Mouse (Mus musculus): ENCODE data around the gene Nmur1.
A peak's percentile ranks its signal among the peaks of the same experiment; 100 is the strongest.

DNA sequence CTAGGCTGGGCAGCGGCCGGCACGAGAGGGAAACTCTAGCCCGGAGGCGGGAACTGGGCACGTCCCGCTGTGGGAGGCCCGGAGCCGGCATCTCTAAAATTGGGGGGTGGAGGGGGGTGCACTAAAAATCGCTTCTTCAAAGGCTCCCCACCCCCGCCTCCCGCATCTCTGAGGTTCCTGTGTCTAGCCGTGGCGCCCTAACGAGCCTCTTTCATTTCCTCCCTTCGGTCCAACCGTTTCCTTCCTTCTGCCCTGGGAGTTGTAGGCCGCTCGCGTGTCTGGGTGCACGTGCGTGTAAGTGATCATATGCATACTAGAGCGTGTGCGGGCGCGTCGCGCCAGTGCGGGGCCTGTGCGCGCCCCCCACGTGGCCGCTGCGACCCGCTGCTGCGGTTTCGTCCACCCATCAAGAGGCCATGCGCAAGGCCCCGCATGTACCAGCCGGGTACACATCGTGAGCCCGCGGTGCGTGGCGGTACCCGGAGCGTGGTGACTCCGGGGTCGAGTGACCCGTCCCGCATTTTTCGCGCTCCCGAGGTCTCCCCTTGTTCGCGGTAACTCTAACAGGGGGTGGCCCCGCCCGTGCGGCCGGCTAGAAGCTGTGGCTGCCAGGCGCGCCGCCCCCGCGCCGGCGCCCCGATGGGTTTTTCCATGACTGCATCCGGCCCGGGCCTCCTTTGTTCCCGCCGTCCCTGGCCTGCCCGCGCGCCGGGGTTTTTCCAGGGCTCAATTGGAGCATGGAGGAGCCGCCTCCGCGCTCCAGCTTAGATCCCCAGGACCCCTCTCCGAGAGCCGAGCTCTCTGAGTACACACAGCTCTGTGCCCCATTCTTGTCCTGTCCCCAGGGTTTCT is 16.2 kb upstream of the Nmur1 start:
- TF ChIP-seq CTCF (IDR thresholded peaks at IDR 0.05; ENCODE audit: control insufficient read depth, insufficient read depth, insufficient replicate concordance, low read depth, low read length) (no peak), POLR2A (IDR thresholded peaks at IDR 0.05; ENCODE audit: control insufficient read depth, low read depth, low read length) (peak; percentile 65; the same call in 1 of the 2 replicates)

All from testis, adult 2 months (tissue).